Mouse (Mus musculus) erythroblast, adult 5-6 weeks (primary cell): Measurements from ENCODE around the gene Tmem132b. TPM values are rescaled to one million over a fixed set of nuclear protein-coding genes. Genes with fewer than 3 reads are reported as not detected.

Source experiments
- ATAC-seq: replicated peaks from 2 replicates; pipeline ENCODE4 v1.8.0; 2016; ENCODE audit warnings: moderate number of reproducible peaks, mild to moderate bottlenecking, moderate TSS enrichment, inconsistent platforms; ENCODE audit not compliant: poor library complexity, low FRiP score, severe bottlenecking
- total RNA-seq, 2 experiments: library from RNA; stranded (forward) in 1 of 2; stranded (reverse) in 1 of 2; fragments of 150-400 nt in 1 of 2; fragments of 200-764, 138-1000 nt in 1 of 2; gene quantifications; 2 replicates each; pipeline versions ENCODE4 v1.2.3 to v1.2.4; 2015 to 2017; ENCODE audit warnings: low replicate concordance in 2 of 2

Tmem132b gene
- total RNA-seq, 2 experiments from 2014 or later: not detected

DNA sequence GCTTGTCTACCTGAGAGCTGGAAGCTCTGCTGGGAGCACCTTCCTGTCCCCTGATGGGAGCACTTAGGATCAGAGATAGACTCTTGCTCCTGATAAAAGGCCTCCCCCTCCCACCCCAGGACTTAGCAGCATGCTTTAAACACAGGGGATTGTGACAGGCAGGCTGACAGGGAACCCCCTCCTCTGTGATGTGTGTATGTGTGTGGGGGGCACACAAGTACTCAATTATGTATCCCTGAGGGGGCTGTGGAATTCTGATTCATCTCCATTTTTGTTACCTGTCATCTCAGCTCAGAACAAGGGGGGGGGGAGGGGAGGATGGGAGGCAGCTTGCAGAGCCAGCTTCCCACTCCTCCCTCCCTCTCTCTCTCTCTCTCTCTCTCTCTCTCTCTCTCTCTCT lies 36.9 kb downstream of the Tmem132b start:
- ATAC-seq: no peak

DNA sequence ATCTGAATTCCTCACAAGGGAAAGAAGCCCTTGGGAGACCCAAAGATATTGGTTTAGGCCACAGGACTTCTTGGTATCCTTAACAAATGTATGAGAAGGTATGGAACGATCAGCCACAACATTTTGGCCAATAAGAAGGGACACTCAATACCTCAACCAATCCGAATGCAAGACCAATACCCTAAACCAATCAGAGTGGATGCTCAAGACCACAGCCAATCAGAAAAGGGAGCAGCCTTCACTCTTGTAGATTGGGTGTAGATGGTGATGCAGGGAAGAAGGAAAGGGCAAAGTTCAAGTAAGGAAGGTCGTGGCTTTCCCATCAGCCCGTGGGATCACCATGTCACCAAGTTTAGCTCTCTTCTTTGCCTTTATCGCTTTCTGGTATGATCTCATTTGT lies 40.4 kb downstream of the Tmem132b start:
- ATAC-seq: no peak

DNA sequence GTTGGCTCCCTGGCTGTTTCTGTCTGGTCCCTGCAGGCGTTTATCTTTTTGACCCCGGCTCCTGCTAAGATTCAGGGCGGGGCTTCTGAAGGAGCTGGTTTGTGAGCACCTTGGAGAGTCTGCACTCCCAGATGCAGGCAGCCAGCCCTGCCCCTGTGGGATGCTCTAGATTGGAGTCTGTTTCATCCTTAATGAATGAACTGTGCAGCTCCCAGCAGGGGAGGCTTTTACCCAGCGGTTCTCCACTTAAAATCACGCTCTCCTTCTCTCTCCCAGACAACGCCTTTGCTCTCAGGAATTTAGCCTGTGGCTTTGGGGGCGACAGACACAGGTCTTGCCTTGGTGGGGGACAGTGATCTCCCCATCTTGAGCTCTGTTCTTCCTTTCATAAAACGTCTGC lies 43.3 kb downstream of the Tmem132b start:
- ATAC-seq: no peak

DNA sequence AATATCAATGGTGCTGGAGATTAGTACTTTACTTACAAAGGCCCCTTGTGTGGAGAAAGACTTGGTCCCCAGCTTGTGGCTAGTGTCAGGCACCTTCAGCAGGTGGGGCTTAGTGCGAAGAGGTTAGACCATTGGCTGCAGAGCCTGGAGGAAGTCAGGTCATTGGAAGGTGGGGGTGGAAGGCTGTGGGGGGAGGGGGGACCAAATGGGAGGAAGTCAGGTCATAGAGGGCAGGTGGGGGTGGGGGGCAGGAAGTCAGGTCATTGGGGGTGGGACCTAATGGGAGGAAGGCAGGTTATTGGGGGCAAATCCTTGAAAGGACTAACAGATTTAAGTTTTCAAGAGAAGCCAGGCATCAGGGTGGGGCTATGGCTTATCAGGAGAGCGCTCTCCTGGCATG lies 44.3 kb downstream of the Tmem132b start:
- ATAC-seq: no peak

DNA sequence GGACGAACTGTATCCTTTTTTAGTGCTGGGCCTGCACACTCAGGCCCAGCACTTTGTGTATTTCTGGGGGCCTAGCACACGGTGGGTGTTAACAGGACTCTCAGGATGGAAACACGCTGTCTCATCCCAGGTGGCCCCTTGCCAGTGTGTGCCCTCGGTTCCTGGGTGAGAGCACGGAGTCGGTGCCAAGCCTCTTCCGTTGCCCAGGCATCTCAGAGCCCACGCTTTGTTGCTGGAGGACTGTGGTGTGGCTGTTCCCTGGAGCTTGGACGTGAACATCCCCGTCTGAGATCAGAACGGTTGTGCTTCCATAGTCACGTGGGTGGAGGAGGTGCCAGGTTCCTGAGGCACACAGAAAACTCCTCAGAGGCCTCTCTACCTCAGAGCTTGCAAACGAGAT lies 47.1 kb downstream of the Tmem132b start:
- ATAC-seq: no peak

DNA sequence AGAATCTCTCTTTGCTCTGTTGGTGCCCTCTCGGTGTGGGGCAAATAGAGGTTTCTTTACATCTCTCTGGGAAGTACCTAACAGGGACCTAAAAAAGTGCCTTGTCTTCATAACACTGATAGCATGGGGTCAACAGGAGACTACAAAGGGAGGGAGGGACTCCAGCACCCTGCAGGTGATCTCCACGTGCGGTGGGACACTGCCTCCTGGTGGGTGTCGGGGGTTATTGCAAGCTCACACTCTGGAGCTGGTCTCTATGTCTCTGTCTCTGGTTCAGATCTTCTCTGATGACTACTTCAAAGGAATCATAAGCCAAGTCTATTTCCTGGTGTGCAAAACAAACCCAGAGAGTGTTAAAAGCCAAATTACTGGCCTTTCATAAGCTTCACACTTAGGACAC lies 47.6 kb downstream of the Tmem132b start:
- no peak for ATAC-seq

DNA sequence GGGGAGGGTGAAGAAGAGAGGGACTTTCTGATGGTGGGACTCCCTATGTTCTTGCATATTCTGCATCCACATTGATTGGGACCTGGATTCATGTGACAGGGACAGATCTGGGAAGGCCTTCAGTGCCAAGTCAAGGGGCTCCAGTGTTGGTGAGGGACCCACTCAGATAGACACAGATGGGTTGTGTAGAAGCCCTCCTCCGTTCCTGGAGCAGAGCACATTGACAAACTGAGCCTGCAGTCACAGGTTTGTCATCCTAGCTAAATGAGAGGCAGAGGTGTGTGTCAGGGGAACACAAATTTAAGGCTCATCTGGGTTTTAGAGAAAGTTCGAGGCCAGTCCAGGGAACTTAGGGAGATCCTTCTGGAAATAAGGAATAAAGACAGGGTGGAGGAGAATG lies 51.7 kb downstream of the Tmem132b start:
- no peak for ATAC-seq

DNA sequence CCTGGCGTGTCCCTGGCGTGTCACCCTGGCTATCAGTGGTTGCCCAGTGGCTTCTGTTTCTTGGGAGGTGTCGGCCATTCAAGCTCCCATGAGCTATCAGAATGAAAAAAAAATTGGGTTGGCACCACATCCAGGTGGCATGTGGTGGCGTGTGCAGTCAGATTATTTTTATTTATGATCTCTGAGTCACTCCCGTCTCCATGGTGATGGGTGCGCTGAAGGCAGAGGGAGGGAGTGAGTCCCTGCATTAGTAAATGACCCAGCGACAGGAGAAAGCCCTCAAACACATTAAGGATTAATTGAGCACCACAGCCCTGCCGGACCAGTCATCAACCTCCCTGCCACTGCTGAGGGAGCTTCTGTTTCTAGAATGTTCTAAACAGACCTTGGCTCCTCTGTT lies 52.3 kb downstream of the Tmem132b start:
- ATAC-seq: no peak

DNA sequence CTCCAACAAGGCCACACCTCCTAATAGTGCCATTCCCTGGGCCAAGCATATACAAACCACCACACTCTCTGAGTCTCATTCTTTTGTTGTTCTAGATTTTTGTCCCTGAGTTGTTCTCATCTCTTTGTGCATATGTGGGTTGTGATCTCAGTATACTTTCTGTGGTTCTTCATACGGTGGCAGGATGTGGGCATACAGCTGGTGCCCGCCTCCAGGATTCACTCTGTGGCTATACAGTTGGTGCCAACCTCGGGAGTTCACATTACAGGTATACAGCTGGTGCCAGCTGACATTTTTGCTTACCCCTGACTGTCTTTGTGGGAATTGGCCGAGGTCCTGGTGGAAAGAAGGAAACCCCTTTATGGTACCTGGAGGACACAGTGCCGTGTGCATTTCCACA lies 53.6 kb downstream of the Tmem132b start:
- ATAC-seq: no peak

DNA sequence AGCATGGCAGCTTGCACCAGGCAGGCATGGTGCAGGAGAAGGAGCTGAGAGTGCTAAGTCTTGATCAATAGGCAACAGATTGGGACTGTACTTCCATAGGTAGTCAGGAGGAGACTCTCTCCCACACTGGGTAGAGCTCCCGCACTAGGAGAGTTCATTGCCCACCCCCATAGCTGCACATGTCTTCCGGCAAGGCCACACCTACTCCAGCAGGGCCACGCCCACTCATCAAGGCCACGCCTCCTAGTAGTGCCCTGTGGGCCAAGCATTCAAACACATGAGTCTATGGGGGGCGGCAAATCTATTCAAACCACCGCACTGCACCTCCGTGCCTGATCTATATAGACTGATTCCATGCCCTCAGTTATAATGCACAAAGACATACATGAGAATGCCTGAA lies 56.6 kb downstream of the Tmem132b start:
- ATAC-seq: no peak

DNA sequence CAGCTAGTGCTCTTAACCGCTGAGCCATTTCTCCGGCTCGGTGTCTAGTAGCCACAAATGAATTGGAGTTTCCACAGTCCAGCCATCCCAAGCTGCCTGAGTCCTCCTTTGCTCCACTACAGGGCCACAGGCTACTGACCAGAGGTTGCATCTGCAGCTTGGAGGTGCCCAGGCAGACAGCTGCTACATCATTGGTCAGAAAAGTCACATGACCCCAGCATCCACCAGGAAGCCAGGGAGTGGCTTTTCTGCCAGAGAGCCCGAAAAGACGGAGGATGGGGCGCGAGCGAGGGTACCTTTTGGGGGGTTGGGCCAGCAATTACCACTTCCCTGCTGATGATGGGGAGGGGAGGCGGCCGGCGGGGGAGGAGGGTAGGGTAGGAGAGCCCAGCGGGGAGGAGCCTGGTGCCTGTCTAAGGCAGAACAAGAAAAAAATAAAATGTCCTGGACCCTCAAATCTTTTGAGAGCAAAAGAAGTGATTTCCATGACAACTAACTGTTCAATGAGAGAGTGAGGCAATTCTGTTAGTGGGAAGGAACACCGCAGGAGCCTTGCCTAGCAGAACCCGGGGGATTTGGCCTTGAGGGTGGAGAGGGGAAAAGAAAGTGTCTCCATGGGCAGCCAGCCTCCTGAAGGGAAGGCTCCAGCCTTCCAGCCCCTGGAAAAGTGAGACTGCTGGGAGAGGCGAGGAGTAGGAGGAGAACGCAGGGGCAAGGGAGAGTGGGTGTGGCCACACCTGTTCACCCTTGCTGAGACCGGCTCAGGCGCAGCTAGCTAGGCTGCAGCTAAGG lies 57.5 kb downstream of the Tmem132b start:
- ATAC-seq: no peak

DNA sequence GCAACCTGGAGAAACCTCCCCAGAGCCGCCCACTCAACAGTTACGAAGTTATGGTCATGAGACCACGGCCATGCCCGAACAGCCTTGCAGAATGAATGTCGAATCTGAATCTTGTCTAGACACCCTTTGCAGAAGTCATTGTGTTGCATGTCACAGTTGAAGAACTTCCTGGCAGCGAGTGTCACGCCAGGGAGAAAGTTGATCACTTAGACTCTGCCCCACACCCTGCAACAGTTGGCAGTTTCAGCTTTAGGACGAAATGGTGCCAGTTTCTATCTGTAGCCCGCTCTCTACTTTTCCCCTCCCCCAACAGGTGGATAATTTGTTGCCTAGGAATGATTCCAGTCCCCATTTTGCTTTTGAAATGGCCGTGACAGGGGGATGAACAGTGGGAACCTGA lies 66.5 kb downstream of the Tmem132b start:
- no peak for ATAC-seq

DNA sequence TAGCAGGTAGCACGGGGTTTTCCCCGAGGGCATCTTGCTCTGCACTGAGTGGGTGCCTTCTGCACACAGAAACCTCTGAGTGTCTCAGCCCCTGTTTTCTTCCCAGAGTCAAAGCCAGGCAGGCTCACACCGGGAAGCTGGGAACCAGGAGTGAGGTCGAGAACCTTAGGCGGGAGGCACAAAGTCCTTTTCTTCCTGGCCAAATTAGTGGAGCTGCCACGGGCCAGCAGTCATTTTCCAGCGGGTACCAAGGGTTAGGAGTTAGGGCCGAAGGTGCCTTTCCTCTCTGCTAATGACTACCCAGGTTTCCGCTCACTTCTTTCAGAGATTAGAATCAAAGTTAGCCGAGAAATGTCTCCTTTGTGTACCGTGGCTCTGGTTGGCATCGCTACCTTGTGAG lies 75.6 kb downstream of the Tmem132b start:
- no peak for ATAC-seq

DNA sequence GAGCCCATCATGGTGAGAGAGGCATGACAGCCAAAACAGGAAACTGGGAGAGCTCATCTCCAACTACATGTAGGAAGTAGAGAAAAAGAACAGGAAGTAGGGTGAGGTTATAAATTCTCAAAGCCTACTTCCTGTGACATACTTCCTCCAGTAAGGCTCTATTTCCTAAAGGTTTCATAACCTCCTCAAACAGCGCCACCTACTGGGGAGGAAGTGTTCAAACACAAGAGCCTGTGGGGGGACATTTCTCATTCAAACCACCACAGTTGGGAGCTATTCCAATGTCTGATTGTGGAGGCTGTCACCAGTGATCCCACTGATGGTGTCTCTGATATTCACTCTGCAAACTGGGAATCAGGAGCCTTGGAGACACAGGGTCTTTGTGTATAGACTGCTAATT lies 78.4 kb downstream of the Tmem132b start:
- ATAC-seq: no peak

DNA sequence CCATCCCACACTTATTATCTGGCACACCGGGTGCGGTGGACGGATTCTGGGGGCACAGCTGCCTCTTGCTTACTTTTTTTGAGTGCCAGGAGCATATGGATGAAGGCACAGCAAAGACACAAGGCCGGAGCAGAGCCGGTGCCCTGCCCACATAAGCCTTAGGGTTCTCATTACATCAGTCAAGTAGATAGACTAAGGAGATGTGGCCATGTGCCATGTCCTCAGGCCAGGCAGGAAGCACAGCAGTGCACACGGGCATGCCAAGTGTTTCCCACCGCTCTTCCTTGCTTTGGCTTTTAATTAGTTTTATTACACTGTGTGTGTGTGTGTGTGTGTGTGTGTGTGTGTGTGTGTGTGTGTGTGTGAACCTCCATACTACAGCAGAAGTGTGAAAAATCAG lies 80.9 kb downstream of the Tmem132b start:
- no peak for ATAC-seq

DNA sequence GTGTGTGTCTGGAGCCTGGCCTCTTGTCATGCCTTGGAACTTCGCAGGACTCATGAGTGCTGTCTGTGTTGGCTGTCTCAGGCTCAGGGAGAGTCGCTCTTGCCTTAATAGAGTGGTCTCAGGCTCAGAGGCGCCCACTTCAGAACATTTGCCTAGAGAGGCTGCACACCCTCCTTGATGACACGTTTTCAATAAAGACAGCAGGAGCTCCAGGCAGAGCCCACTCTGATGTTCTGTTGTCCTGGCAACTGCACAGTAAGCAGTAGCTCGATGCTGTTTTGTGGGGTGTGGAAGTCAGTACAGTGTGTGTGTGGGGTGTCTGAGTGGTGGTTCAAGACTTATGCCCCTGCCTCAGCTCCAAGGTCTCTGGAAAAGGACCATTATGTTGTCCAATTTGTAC lies 81.6 kb downstream of the Tmem132b start:
- no peak for ATAC-seq

DNA sequence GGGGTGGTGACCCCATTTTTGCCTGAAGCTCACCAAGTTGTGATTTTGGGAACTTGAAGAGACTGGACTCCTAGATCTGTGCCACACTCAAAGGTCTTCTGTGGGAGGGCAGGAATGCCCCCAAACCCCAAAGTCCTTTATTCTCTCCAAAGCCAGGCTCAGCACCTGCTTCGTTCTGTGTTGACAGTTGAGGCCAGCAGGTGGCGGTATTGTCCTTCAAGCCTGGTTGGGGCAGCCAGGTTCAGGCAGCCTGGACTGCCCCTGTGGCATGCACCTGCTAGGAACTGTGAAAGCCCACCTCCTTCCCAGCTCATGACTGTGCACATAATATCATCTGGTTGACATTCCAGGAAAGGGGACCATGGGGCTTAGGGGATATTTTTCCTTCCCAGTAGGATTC lies 82.8 kb downstream of the Tmem132b start:
- no peak for ATAC-seq

DNA sequence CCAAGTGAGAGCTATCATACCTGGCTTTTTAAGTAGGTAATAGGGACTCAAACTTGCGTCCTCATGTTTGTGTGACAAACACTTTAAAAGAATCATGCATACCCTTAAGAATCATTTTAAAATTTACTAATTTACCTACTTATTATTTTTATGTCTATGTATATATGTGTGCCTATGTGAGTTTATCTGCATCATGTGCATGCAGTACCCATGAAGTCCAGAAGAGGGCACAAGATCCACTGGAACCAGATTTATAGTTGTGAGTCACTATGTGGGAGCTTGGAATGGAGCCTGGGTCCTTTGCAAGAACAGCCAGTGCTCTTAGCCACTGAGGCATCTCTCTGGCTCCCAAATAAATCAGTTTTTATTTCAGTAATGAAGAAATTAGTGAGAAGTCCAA lies 85.5 kb downstream of the Tmem132b start:
- ATAC-seq: no peak

DNA sequence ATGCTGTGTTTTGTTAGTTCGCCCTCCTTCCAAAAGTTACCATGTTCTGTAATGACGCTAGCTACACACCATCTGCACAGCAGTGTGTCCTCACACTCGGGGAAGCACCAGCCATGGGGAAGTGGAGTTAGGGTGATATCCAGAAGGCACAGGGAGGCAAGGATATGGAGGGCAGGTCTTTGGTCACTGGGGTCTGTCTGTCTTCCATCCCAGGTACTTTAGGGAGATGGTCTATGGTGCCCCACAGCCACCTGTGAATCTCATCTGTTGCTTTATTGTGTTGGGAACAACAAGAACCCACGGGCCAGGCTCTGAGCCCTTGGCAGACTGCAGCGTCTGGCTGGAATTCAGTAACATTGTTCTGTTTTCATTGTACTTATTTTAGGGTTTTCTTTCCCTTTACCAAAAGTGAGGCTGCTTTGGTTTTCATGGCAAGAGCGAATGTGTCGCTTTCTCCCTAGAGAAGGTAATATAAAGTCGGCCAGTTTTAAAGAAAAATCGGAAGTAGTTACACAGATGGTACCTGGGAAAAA lies 96.3 kb downstream of the Tmem132b start:
- ATAC-seq: no peak

DNA sequence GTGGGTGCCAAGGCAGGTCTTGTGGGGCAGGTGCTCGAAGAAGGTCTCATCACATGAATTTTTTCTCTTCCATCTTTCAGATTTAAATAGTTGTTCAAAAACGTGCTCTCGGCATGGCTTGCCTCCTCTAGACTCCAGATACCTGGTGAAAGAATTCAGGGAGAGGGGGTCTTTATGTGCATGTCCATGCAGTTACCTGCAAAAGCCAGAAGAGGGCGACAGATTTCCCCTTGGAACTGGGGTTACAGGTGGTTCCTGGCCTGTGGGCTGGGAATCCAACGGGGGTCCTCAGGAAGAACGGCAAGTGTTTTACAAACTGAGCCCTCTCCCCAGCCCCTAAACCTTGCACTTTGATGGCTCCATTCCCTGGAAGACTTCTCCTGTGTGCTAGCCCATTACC lies 103.1 kb downstream of the Tmem132b start:
- no peak for ATAC-seq

DNA sequence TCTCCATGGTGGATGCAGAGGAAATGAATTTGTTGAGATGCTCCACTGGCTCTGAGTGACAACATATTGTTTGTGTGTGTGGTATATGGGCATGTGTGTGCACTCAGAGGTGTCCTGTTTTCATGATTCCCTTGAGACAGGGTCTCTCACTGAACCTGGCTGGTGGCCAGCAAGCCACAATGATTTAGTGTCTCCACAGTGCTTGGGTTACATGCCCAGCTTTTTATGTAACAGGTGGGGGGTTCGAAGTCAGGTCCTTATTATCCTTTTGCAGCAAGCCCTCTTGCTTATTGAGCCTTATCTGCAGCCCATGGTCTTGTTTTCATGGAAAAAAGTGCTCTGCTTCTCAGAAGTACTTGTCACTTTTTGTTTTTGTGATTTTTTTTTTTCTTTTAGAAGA lies 109.4 kb downstream of the Tmem132b start:
- no peak for ATAC-seq

DNA sequence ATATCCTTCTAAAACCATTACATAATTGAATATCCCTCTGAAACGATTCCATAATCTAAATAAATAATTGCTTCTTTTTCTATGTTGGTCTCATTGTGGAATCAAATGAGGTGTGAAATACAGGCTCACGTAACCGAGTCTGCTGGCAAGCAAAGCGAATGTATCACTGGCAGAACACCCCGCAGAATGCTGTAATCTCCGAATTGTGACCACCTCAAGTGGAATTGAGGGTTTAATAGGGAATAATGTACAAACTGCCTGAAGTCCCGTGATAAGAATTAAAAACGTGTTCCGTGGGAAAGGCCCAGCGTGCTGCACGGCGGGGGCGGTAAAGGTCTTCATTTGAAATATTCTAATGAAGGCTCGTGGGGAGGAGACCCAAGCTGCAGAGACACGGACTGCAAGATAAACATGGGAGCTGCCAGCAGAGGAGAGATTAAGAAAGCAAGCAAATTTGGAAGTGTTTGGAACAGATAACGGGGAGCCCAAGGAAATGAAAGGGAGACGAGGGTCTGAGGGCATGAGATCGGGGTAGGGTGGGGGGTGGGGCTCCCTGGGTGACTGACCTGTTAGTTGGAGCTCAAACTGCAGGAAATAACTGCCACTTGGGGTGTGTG lies 110.1 kb downstream of the Tmem132b start:
- no peak for ATAC-seq
